Mouse (Mus musculus) testis, postnatal 14 days (tissue): ENCODE measurements around the gene Polk.

Experiments
- DNase-seq: peaks from one replicate; pipeline ENCODE4 v3.0.0; 2021; ENCODE audit warnings: low spot score

Polk gene

DNA sequence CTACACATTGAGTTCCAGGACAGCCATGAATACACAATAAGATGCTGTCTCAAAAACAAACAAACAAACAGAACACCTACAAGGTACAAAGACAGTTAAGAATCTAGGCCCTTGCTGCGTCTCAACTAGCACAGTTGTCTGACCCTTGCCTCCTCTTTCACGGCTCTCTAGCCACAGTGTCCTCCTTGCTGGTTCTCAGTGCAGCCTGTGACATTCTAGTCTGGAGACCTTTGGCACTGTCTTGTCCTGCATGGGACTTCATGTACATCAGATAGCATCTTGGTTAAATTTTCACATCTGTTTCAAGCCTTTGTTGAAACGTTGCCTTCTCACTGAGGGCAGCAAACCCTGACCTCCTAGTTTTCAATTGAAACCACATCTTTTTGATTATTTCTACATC lies 13.6 kb downstream of the Polk start:
- DNase-seq: no peak

DNA sequence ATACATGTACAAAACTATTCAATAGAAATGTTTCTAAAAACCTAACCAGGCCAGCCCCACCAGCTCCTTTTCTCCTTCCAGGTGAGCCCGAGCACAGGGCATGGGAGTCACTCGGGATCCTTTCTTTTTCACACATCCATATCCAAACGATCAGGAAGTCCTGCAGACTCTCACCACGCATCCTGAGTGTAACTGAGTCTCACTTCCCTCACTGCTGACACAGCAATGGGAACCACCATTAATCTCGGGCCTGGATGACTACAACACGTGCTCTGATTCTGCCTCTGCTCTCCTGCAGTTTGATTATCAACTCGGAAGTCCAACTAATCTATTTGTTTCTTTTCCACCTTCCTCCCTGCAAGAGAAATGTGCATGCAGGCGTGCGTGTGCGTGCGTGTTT lies 14.5 kb downstream of the Polk start:
- no peak for DNase-seq

DNA sequence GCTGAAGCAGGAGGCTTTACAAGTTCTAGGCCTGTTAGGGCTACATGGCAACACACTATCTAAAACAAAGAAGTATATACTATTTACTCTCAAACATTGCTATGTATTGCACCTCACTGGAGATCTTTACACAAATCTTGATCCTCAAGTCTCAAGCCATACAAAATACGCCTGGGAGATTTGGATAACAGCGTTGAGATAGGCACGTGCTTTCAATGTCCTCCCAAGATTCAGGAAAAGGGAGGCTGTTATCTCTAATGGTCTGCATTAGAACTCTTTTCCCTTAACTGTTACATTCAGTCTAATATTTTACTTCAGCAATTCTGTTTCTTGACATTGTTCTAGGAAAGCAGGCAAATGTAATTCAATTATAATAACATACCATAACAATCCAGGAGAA lies 15.4 kb downstream of the Polk start:
- no peak for DNase-seq

DNA sequence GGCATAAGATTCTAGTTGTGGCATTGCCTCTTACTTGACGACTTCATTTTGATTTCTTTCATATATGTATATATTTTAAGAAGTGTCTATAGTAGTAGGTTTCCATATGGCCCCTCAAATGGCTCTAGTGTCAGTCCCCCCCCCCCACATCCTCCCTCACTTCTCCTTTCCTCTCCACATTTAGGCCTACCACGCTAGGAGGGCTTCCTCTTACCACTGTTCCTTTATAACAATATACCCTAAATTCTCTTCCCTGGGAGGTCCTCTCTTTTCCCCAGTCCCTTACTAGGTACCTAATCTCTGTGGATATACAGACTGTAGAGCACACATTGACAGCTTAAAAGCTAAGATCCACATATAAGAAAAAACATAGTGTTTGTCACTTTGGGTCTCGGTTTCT lies 21.1 kb downstream of the Polk start:
- no peak for DNase-seq

DNA sequence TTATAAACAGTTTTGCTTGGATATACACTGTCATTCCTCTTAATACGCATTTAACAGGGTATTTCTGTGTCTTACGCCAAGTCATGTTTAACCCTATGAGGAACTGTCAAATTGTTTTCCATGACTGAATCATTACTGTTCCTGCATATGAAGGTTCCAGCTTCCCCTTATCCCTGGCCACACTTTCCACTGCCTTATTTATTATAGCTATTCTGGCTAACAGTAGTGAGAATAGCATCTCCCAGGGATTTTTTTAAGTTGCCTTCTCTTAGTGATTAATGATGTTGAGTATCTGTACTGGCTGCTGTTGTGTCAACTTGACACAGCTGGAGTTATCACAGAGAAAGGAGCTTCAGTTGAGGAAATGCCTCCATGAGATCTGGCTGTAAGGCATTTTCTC lies 25.0 kb downstream of the Polk start:
- DNase-seq: no peak

DNA sequence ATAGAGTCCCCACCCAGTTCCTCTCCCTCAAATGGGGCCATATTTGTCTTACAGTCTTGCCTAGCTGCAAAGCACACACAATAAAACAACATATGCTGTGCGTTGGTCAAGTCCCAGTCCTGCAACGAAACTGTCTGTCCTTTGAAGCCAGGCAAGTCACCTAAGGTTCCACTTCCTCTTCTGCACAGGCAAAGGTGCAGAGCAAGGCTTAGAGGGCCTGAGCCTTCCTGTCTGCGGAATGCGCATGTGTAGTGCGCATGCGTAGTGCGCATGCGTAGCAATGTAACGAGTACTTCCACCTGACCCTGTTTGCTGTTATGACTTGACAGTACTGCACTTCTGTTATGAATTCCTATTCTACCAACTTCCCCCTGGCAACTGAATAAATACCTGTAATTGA lies 26.1 kb downstream of the Polk start:
- DNase-seq: no peak

DNA sequence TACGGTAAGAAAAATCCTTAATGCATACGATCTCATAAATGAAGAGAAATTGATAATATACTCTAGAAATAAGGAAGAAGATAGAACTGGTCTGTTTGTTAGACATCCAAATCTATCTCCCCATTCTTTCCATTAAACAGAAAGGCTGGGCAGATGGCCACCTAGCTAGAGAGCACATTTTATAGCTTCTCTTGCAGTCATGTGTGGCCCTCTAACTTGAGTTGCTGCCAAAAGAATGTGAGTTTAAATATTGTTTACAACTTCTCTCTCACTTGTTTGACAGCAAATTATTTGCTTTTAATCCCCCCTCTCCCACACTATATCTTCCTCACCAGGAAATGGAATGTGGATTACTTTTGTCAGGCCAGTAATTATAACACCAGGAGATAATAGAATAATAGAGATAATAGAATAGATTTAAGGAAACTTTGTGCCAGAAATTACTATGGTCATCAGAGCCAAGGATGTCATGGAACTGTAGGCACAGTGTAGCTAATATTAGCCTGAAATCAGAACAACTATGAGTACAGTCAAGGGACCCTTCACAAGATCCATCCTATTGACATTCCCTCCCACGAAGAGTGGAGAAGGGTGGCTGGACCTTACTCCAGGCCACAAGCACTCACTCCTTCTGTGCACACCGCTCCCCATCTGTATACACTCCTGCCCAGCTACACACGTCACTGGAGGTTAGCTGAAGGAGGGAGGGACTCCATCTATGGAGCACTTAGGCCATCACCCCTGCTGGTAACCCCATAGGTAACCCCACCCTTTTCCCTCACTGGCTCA lies 28.0 kb downstream of the Polk start:
- DNase-seq: no peak

DNA sequence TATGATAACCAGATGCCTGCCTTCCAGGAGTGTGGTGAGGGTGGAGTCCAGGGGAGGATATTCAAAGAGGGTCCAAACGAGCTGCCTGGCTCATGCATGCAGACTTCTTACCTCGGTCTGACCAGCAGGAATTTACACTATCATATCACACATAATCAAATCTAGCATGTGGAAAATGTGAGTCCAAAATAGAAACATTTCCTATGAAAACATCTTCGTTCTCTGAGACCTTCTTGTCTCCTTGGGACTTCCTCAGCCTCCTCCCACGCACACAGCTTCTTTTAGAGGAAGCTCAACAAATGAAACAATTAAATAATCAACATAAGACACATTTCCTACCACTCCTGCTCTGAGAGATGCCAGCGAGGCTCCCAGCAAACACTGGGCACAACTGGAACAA lies 30.5 kb downstream of the Polk start:
- DNase-seq: no peak

DNA sequence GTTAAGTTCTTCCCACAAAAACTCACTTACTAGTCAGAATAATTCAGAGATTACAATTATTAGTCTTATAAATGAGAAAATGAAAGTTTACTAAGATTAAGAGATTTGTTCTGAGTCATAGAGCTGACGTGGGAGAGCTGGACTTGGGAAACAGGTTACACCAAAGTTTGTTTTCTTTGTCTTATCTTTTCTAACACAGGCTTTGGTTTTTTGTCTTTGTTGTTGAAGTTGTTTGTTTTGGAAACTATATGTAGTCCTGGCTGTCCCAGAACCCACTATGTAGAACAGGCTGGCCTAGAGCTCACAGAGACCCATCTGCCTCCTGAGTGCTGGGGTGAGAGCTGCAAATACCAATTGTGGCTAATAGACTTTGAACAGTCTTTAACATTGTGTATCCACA lies 31.1 kb downstream of the Polk start:
- no peak for DNase-seq

DNA sequence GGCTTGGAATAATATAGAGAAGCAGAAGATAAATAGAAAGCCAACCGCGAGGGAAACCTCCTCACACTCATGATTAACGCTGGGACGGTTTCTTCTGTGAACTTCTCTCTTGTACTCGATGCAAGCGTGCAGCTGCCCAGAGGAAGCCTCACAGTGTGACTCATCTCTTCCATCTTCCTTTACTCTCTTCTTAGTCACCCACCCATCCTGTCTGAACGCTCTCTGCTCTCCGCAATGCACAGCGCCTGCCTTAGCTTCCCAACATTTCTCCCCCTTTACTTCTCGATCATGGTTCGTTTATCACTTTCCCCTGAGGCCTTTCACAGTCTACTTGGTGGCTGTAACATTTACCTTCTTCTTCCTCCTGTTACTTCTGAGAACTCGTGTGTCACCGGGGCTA lies 31.7 kb downstream of the Polk start:
- DNase-seq: no peak

DNA sequence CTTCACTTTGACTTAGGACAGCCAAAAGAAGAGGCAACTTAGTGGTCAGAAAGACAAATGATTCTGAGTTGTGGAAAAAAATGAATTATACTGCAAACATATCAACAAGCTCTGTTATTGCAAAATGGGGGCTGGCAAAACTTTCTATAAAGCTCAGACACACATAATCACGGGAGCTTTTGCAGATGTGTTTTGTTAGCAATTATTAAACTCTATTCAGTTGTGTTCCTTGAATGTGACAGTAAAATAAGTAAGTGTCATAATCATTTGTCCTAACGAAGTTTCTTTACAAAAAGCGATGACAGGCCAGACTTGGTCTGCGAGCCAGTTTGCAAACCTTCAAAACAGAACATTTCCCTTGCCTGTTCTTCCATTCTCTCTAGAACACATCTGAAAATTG lies 34.8 kb downstream of the Polk start:
- no peak for DNase-seq

DNA sequence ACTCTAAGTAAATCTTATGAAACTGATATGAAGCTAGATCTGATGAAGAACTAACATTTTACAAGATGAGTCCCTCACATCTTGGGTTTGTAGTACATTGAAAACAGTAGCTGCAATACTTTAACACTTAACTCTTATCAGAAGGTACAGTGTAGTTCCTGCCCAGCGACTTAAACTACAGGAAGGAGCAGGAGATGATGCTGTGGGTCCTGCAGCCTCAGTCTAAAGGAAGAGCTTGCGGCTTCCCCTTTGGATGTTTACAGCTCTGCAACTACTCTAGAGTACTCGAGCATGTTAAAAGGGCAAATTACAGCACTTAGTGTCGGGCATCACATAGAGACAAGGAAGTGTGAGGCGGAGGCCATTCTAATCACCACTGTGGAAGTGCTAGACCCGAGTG lies 36.1 kb downstream of the Polk start:
- no peak for DNase-seq

DNA sequence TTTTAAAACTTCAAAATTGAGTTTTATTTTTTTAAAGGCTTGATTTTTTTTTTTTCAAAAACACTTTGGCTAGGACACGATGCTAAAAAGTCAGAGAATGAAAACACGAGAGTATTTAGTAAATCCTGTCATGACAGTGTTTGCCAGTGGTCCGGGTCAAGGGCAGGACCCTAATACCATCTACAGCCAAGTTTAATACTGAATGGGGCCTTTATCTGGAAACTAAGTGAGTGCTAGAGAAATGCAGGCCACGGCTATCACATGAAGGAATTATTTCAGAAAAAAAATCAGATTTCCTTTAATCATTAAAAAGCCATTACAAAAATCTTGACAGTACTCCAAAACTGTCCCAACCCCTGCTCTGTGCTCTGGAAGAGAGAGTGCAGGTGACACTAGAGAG lies 36.7 kb downstream of the Polk start:
- DNase-seq: no peak

DNA sequence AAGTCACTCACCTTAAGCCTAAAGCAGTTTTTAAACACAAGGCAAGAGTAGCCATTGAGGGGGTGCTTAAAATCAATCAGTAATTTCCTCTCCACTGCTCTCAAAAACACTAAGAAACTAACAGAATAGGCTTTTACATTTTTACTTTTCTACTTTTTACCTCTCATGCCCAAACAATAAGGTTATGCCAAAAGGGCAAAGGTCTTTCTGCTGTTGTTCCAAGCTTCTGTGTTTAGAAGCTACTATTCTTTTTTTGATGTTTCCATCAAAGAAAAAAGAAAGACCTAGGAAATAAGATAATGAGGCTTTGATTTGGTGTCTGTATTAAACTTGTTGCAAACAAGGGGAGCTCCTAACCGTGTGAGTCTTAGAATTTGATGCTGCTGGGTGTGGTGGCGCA lies 42.5 kb downstream of the Polk start:
- DNase-seq: no peak

DNA sequence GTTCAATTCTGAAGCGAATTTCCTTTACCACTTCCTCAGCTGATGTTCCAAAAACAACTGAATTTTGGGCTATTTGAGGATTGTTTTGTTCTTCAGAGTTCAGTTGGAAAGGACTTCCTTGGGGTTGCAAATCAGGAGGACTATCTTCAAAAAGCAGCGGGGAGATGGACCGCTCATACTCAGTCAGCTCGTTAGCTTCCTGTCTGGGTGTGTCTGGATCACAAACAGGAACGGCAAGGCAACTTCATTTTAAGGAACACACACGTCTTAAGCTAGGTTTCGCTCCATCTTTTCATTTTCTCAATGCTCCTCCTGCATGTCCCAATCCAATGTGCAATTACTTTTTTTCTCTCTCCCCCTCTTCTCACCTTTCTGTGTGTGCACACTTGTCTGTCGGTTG lies 45.7 kb downstream of the Polk start:
- no peak for DNase-seq

DNA sequence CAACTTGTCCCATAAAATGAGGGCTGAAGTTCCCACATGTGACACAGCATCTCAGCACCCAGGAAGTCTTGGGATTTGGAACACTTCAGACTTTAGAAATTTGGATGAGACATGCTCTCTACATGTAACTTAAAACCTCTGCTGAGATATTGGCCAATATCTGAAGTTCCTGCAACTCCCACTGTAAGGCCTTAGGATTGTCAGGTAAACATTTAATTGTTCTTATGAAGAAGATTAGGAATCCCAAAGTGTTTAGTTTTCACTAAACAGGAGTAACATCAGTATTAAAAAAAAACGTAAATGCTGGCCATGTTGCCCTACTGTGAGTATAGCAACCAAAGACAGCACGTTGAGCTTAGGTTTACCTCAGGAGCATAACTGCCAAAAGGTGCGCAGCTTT lies 51.9 kb downstream of the Polk start, which contains the start of gene Gm17622:
Gene Gm17622 (plus strand): TSS at position 301 of the 400 bp plus-strand sequence.
- no peak for DNase-seq

DNA sequence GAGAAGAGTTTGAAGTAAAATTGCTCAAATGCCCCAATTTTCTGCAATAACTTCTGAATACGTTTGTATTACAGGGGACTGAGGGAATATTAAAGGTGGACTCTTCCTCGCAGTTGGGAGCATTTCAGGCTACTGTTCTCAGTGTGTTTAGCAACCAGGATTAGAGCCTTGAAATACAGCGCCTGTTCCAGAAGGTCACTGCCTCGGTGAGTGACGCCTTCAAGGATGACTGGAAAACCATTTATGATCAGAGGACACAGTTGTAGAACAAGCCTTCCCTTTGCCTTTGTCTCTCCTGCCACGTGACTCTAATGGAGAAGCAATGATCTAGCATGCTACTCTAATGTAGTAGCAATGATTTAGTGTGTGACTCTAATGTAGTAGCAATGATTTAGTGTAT lies 54.4 kb downstream of the Polk start:
- DNase-seq: no peak

DNA sequence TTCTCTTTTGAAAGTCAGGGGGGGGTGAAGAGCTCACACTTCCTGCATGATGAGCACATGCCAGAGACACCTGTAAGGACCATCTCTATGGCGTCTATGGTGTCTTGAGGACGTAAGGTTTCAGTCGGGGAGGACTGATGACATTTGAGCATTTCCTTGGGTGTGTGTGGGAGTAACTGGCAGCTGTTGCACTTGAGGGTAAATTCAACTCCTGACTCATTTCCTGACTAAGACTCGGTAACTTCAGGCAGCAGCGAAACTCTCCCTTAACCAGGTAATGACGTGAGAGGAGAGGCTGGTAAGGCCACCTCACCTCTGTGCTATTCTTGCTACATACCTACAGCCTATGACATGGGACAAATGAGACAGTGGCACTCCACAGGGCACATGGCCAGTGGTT lies 55.1 kb downstream of the Polk start:
- DNase-seq: no peak

DNA sequence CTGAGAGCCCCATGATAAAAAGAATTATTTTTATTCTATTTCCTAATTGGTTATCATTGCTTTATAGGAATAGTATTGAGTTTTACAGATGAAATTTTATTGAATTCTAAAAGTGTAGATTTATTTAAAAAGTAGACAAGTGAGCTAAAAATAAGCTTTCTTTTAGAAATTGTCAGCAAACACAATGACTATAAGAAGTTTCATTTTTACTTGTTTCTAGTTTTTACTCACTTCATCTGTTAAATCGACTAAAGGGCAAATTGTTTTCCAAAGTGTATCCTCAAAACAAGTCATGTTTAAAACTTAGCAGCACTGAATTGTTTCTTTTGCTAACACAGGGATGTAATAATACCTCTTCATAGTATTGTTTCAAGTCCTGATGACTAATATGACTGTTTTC lies 63.4 kb downstream of the Polk start:
- DNase-seq: no peak

DNA sequence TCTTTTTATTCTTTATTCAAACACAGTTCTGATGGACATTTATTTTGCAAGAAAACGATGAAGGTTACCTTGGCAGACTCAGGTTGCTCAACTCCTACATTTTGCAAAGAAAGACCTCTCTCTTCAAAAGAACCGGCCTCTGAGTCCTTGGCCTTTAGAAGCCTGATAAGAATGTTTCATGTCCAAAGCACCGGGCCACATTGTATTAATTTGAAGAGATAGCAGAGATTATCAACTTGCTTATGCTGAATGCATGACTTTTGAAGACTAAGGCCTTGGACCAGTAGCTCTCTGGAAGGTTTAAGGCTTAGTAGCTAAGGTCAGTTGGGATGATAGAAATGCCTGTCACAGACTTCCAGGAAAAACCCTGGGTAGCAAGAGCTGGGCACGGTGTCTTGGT lies 65.2 kb downstream of the Polk start:
- peak; percentile 39 for DNase-seq

DNA sequence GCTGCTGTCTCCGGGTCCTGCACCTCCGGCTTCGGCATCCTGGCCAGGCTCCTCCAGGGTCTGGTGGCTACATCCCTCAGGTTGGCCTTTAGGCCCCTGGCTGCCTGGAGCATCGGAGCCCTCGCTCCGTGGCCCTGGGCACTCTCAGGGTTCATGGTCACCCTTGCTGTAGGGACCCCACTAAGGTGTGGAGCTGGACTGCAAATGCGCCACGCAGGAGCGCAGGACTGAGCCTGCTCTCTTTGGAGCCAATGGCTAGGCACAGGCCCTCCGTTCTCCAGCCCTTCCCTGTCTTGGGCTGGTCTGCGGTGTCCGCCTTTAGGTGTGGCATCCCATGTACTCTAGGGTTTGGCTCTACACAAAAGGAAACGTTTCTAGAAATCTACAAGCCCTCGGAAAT lies 71.4 kb downstream of the Polk start, which contains the start of gene Ankdd1b:
Gene Ankdd1b (minus strand): TSS at position 242 of the 400 bp plus-strand sequence.
- no peak for DNase-seq

DNA sequence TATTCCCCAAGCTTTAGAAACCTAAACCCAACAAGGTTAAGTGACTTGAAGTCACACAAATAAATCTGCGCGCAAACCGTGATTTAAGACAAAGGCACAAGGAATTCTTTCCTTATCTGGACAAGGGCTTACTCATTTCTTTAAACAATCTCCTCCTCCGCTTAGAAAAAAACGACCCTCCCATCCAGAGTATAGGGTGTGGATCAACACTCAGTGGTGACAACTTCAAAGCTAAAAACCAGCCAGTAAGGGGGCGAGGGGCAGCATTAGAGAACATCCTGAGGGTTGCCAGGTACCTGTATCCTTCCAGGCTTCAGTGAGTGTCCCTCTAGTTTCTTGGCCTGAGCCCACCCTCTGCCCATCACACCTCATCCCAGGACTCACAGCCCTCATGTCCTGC lies 71.8 kb downstream of the Polk start:
- no peak for DNase-seq

DNA sequence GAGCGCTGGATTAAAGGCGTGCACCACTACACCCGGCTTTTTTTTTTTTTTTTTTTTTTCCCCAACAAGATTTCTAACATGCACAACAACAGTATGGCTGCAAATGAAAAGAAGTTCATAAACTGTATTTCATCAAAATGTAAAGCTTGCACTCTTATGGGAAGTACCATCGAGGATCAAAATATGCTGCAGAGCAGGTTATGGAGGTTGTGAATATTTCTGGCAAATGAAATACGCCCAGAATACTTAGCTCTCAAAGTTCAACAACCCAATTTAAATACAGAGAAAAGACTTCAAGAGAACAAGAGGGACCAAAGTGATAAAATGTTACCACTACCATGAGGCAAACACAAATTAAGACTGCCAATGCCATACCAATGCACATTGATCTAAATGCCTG lies 73.7 kb downstream of the Polk start:
- DNase-seq: no peak

DNA sequence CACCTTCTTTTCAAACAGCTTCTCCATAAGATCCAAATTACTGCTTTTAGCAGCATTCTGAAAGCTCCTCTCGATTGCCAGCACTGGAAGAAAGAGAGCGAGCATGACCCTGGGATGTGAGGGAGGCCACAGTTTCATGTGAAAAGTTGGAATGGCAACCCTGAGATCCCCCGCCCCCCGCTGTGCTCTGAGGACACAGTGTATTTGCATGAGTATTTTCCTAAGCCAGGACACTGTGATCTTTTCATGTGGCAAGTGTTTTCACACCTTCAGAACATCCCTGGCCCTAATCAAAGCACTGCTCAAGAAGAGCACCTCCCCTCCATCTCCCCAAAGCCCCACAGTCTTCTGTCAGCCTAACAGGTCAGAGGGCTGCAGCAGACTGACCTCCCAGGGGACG lies 77.1 kb downstream of the Polk start:
- DNase-seq: peak; percentile 23
